Mouse (Mus musculus): ENCODE results near the gene Gm10112. TPM values are rescaled to one million over a fixed set of nuclear protein-coding genes. Genes with fewer than 3 reads are reported as not detected.

Gene Gm10112
- not detected for total RNA-seq (2021)

- no peak for DNase-seq (ENCODE audit: extremely low spot score in 1 of 2, low spot score in 1 of 2)
These were observed at the start of gene Gm10112 for GRCm38 (mm10) chrX:111168040-111168439. TSS of gene Gm10112 (plus strand) at chrX:111168340.

GRCm38 (mm10) chrX:111189574-111189973 lies 21.4 kb downstream of the Gm10112 start:
- no peak for DNase-seq (ENCODE audit: extremely low spot score in 1 of 2, low spot score in 1 of 2)

GRCm38 (mm10) chrX:111196376-111196775 lies 28.2 kb downstream of the Gm10112 start:
- DNase-seq (ENCODE audit: extremely low spot score in 1 of 2, low spot score in 1 of 2), result peak in 1 of 2 experiments; percentile 5

GRCm38 (mm10) chrX:111210225-111210624 lies 42.1 kb downstream of the Gm10112 start:
- DNase-seq (ENCODE audit: extremely low spot score in 1 of 2, low spot score in 1 of 2), result peak; percentile 12 to 61

Other genes with a start within 250 kb of the Gm10112 start
- not detected for gene Cylc1, start 57.9 kb upstream of the Gm10112 start, total RNA-seq (2021)

All from layer of hippocampus, postnatal 25 days (tissue).